Mouse (Mus musculus): Measurements from ENCODE around the gene Glt1d1. TPM values are rescaled to one million over a fixed set of nuclear protein-coding genes. Genes with fewer than 3 reads are reported as not detected.

Gene Glt1d1
- polyA plus RNA-seq (2015; fragmentation: Nextera tagmentation; extraction: Ambion mirVana) = 1.7 and 2.3 TPM in 2 replicates

GRCm38 (mm10) chr5:127632167-127633145, at the start of gene Glt1d1, which contains the start of gene Slc15a4:
TSS of gene Glt1d1 (plus strand) at chr5:127632262.
TSS of gene Slc15a4 (minus strand) at chr5:127632897.
- no peaks in the 10 kb centered on the region for H3K36me3 ChIP-seq
- peaks cover 13% of the 10 kb centered on the region for H3K4me1 ChIP-seq (replicated peaks)
- peak within 1 kb of the TSS; percentile 73 for H3K9ac ChIP-seq
- H3K4me3 ChIP-seq = peak within 1 kb of the TSS; percentile 74
- H3K4me2 ChIP-seq = peak within 1 kb of the TSS; percentile 98
- ATAC-seq (ENCODE audit: low FRiP score, low read depth) = peak; percentile 77
- WGBS = under 1% methylated on average over 59 of the region's 62 CpGs
- H3K27me3 ChIP-seq = no peaks in the 10 kb centered on the region
- no peaks in the 10 kb centered on the region for H3K9me3 ChIP-seq
- peak within 1 kb of the TSS; percentile 72 for H3K27ac ChIP-seq (replicated peaks)

- Histone ChIP-seq H3K27ac (replicated peaks) (no peak overlapping the region), H3K9me3 (no peaks in the 10 kb centered on the region), H3K4me1 (replicated peaks) (no peaks in the 10 kb centered on the region), H3K4me2 (no peak overlapping the region), H3K36me3 (no peaks in the 10 kb centered on the region), H3K4me3 (no peak overlapping the region), H3K9ac (no peak overlapping the region), H3K27me3 (no peaks in the 10 kb centered on the region)
- 86% methylated on average over 8 of the region's 8 CpGs for WGBS
- ATAC-seq (ENCODE audit: low FRiP score, low read depth) = no peak
Measured at GRCm38 (mm10) chr5:127583658-127584057, 48.4 kb upstream of the Glt1d1 start.

- H3K4me2 ChIP-seq = no peak overlapping the region
- no peak overlapping the region for H3K27ac ChIP-seq (replicated peaks)
- no peaks in the 10 kb centered on the region for H3K4me1 ChIP-seq (replicated peaks)
- H3K27me3 ChIP-seq = no peaks in the 10 kb centered on the region
- no peak for ATAC-seq (ENCODE audit: low FRiP score, low read depth)
- H3K36me3 ChIP-seq = peaks cover 8% of the 10 kb centered on the region
- no peak overlapping the region for H3K9ac ChIP-seq
- no peak overlapping the region for H3K4me3 ChIP-seq
- no peaks in the 10 kb centered on the region for H3K9me3 ChIP-seq
- WGBS = 77% methylated on average over 6 of the region's 6 CpGs
Measured at GRCm38 (mm10) chr5:127587854-127588253, 44.2 kb upstream of the Glt1d1 start.

GRCm38 (mm10) chr5:127592406-127592805, 39.7 kb upstream of the Glt1d1 start:
- H3K4me1 ChIP-seq (replicated peaks) = no peaks in the 10 kb centered on the region
- no peak for ATAC-seq (ENCODE audit: low FRiP score, low read depth)
- 77% methylated on average over 5 of the region's 5 CpGs for WGBS
- no peaks in the 10 kb centered on the region for H3K9me3 ChIP-seq
- H3K27ac ChIP-seq (replicated peaks) = no peak overlapping the region
- H3K4me2 ChIP-seq = no peak overlapping the region
- no peak overlapping the region for H3K4me3 ChIP-seq
- no peaks in the 10 kb centered on the region for H3K27me3 ChIP-seq
- H3K36me3 ChIP-seq = peaks cover 41% of the 10 kb centered on the region
- no peak overlapping the region for H3K9ac ChIP-seq

- H3K36me3 ChIP-seq = peaks cover 45% of the 10 kb centered on the region
- no peak for ATAC-seq (ENCODE audit: low FRiP score, low read depth)
- 79% methylated on average over 6 of the region's 6 CpGs for WGBS
- H3K27ac ChIP-seq (replicated peaks) = no peak overlapping the region
- no peaks in the 10 kb centered on the region for H3K9me3 ChIP-seq
- no peak overlapping the region for H3K9ac ChIP-seq
- no peak overlapping the region for H3K4me3 ChIP-seq
- H3K4me2 ChIP-seq = no peak overlapping the region
- H3K27me3 ChIP-seq = no peaks in the 10 kb centered on the region
- H3K4me1 ChIP-seq (replicated peaks) = no peaks in the 10 kb centered on the region
Measured at GRCm38 (mm10) chr5:127592854-127593253, 39.2 kb upstream of the Glt1d1 start.

GRCm38 (mm10) chr5:127595676-127596075, 36.4 kb upstream of the Glt1d1 start:
- Histone ChIP-seq H3K4me3 (no peak overlapping the region), H3K9ac (no peak overlapping the region), H3K27ac (replicated peaks) (no peak overlapping the region), H3K27me3 (no peaks in the 10 kb centered on the region), H3K4me2 (no peak overlapping the region), H3K4me1 (replicated peaks) (no peaks in the 10 kb centered on the region), H3K36me3 (peaks cover 62% of the 10 kb centered on the region), H3K9me3 (no peaks in the 10 kb centered on the region)
- WGBS = 95% methylated on average over 3 of the region's 3 CpGs
- ATAC-seq (ENCODE audit: low FRiP score, low read depth) = no peak

- Histone ChIP-seq H3K9me3 (no peaks in the 10 kb centered on the region), H3K36me3 (peaks cover 69% of the 10 kb centered on the region), H3K27ac (replicated peaks) (no peak overlapping the region), H3K4me1 (replicated peaks) (no peaks in the 10 kb centered on the region), H3K27me3 (no peaks in the 10 kb centered on the region), H3K4me2 (no peak overlapping the region), H3K4me3 (no peak overlapping the region), H3K9ac (no peak overlapping the region)
- ATAC-seq (ENCODE audit: low FRiP score, low read depth) = no peak
- WGBS = 95% methylated on average over 7 of the region's 7 CpGs
Measured at GRCm38 (mm10) chr5:127596862-127597261, 35.2 kb upstream of the Glt1d1 start.

- H3K4me1 ChIP-seq (replicated peaks) = no peaks in the 10 kb centered on the region
- no peak for ATAC-seq (ENCODE audit: low FRiP score, low read depth)
- H3K9me3 ChIP-seq = no peaks in the 10 kb centered on the region
- no peak overlapping the region for H3K4me2 ChIP-seq
- 94% methylated on average over 5 of the region's 5 CpGs for whole genome bisulfite sequencing
- no peaks in the 10 kb centered on the region for H3K27me3 ChIP-seq
- no peak overlapping the region for H3K9ac ChIP-seq
- no peak overlapping the region for H3K4me3 ChIP-seq
- H3K27ac ChIP-seq (replicated peaks) = no peak overlapping the region
- H3K36me3 ChIP-seq = peaks cover 51% of the 10 kb centered on the region
Measured at GRCm38 (mm10) chr5:127602996-127603395, 29.1 kb upstream of the Glt1d1 start.

GRCm38 (mm10) chr5:127607507-127607906, 24.6 kb upstream of the Glt1d1 start:
- Histone ChIP-seq H3K27ac (replicated peaks) (no peak overlapping the region), H3K9me3 (no peaks in the 10 kb centered on the region), H3K4me1 (replicated peaks) (peaks cover 9% of the 10 kb centered on the region), H3K36me3 (peaks cover 26% of the 10 kb centered on the region), H3K4me3 (no peak overlapping the region), H3K27me3 (no peaks in the 10 kb centered on the region), H3K9ac (no peak overlapping the region), H3K4me2 (no peak overlapping the region)
- WGBS = 94% methylated on average over 2 of the region's 2 CpGs
- no peak for ATAC-seq (ENCODE audit: low FRiP score, low read depth)

- Histone ChIP-seq H3K36me3 (peaks cover 12% of the 10 kb centered on the region; the same call in 1 of the 2 replicates), H3K4me3 (no peak overlapping the region), H3K9ac (no peak overlapping the region), H3K9me3 (no peaks in the 10 kb centered on the region), H3K4me1 (replicated peaks) (peaks cover 22% of the 10 kb centered on the region), H3K4me2 (no peak overlapping the region), H3K27ac (replicated peaks) (no peak overlapping the region), H3K27me3 (no peaks in the 10 kb centered on the region)
- 94% methylated on average over 7 of the region's 7 CpGs for WGBS
- no peak for ATAC-seq (ENCODE audit: low FRiP score, low read depth)
Measured at GRCm38 (mm10) chr5:127609191-127609714, 22.8 kb upstream of the Glt1d1 start.

GRCm38 (mm10) chr5:127610787-127611509, 21.1 kb upstream of the Glt1d1 start:
- Histone ChIP-seq H3K27me3 (no peaks in the 10 kb centered on the region), H3K27ac (replicated peaks) (no peak overlapping the region), H3K4me1 (replicated peaks) (peaks cover 38% of the 10 kb centered on the region), H3K9ac (no peak overlapping the region), H3K9me3 (no peaks in the 10 kb centered on the region), H3K36me3 (peaks cover 12% of the 10 kb centered on the region; the same call in 1 of the 2 replicates), H3K4me2 (no peak overlapping the region), H3K4me3 (no peak overlapping the region)
- ATAC-seq (ENCODE audit: low FRiP score, low read depth) = no peak
- WGBS = 82% methylated on average over 6 of the region's 6 CpGs

- Histone ChIP-seq H3K9me3 (no peaks in the 10 kb centered on the region), H3K4me1 (replicated peaks) (peaks cover 44% of the 10 kb centered on the region), H3K36me3 (peaks cover 7% of the 10 kb centered on the region; the same call in 1 of the 2 replicates), H3K4me3 (no peak overlapping the region), H3K27me3 (no peaks in the 10 kb centered on the region), H3K27ac (replicated peaks) (no peak overlapping the region), H3K9ac (no peak overlapping the region), H3K4me2 (no peak overlapping the region)
- ATAC-seq (ENCODE audit: low FRiP score, low read depth) = no peak
- WGBS = 86% methylated on average over 1 of the region's 1 CpGs
Measured at GRCm38 (mm10) chr5:127611881-127612280, 20.2 kb upstream of the Glt1d1 start.
